Mouse (Mus musculus): Measurements from ENCODE around the gene Tsfm. TPM values are rescaled to one million over a fixed set of nuclear protein-coding genes. Genes with fewer than 3 reads are reported as not detected.
"Not testable (repeated sequence)": the region's sequence is repeated elsewhere in the genome, so short reads cannot be mapped to it uniquely, and the experiment has no call there.

The Tsfm gene
- polyA plus RNA-seq, 1 experiment from 2014 or later = 78.7 TPM

DNA sequence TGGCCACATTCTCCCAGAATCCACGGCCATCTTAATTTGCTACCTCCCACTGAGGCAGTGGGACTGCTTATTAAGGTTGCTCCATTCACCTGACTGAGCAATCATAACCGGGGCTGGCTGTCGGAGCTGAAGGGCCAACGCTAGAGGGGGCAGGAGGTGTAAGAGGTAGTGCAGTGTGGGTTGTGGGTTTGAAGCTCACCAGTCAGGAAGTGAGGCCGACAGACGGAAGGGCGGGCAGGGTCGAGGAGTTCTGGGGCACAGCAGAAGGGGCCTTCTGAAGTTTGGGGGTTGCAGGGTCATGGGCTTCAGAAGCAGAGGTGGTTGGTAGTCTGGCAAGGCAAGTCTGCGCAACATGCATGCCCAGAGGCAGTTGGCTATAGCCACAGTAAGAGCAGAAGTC, 44.4 kb upstream of the Tsfm start, which contains the start of gene Agap2:
Gene Agap2 (plus strand): TSS at position 205 of the 400 bp plus-strand sequence.
- WGBS = 69% methylated on average over 9 of the region's 9 CpGs
- Histone ChIP-seq H3K36me3 (ENCODE audit: control insufficient read depth, insufficient read depth, low read length) (no peaks in the 10 kb centered on the region), H3K27ac (ENCODE audit: low read depth, low read length) (no peak within 1 kb of the TSS), H3K4me2 (replicated peaks; ENCODE audit: low read depth, low read length) (no peak within 1 kb of the TSS), H3K4me1 (replicated peaks; ENCODE audit: control insufficient read depth, insufficient read depth, low read length) (peaks cover 10% of the 10 kb centered on the region; the same call in 1 of the 2 replicates), H3K9me3 (ENCODE audit: control insufficient read depth, low read length) (no peaks in the 10 kb centered on the region), H3K27me3 (ENCODE audit: control insufficient read depth, insufficient read depth, low read length) (peaks cover 20% of the 10 kb centered on the region), H3K4me3 (ENCODE audit: low read depth, low read length) (no peak within 1 kb of the TSS), H3K9ac (ENCODE audit: low read depth, low read length) (no peak within 1 kb of the TSS)
- no peak for ATAC-seq (ENCODE audit: low FRiP score)
- no peak for DNase-seq (ENCODE audit: low spot score)

DNA sequence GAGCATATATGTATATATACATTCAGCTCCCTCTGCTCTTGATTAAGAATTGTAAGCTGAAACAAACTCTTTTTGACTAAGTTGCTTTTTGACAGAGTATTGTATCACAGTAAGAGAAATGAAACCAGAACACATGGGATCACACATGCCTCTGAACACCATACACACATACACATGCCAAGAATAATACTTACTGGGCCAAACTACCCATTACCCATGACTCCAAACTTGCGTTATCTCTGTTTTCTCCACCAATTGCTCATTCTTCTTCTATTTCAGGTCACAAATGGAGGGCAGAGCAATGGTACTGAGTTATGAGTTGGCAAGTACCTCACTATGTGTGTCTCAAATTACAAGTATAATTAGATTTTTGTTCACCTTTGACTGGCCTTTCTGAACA, 43.3 kb upstream of the Tsfm start:
- peaks cover 9% of the 10 kb centered on the region for H3K27me3 ChIP-seq (ENCODE audit: control insufficient read depth, insufficient read depth, low read length)
- no peak overlapping the region for H3K27ac ChIP-seq (ENCODE audit: low read depth, low read length)
- peaks cover 3% of the 10 kb centered on the region; the same call in 1 of the 2 replicates for H3K4me1 ChIP-seq (replicated peaks; ENCODE audit: control insufficient read depth, insufficient read depth, low read length)
- 95% methylated on average over 1 of the region's 1 CpGs for WGBS
- H3K4me3 ChIP-seq (ENCODE audit: low read depth, low read length) = no peak overlapping the region
- DNase-seq (ENCODE audit: low spot score) = no peak
- no peak for ATAC-seq (ENCODE audit: low FRiP score)
- H3K9me3 ChIP-seq (ENCODE audit: control insufficient read depth, low read length) = no peaks in the 10 kb centered on the region
- H3K36me3 ChIP-seq (ENCODE audit: control insufficient read depth, insufficient read depth, low read length) = no peaks in the 10 kb centered on the region
- H3K4me2 ChIP-seq (replicated peaks; ENCODE audit: low read depth, low read length) = no peak overlapping the region
- no peak overlapping the region for H3K9ac ChIP-seq (ENCODE audit: low read depth, low read length)

DNA sequence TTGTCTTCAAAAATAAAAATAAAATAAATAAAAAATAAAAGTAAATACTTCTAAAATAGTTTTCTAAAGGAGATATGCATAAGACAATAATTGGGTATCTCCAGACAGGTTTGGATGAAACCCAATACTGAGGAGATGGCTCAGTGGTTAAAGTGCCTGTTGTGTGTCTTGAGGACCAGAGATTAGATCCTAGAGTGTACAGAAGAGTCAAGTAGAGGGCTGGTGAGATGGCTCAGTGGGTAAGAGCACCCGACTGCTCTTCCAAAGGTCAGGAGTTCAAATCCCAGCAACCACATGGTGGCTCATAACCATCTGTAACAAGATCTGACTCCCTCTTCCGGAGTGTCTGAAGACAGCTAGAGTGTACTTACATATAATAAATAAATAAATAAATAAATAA, 42.3 kb upstream of the Tsfm start:
- not testable (repeated sequence) for H3K9me3 ChIP-seq (ENCODE audit: control insufficient read depth, low read length); H3K4me1 ChIP-seq (replicated peaks; ENCODE audit: control insufficient read depth, insufficient read depth, low read length); H3K4me2 ChIP-seq (replicated peaks; ENCODE audit: low read depth, low read length); H3K9ac ChIP-seq (ENCODE audit: low read depth, low read length); H3K27ac ChIP-seq (ENCODE audit: low read depth, low read length); DNase-seq (ENCODE audit: low spot score); H3K36me3 ChIP-seq (ENCODE audit: control insufficient read depth, insufficient read depth, low read length); H3K27me3 ChIP-seq (ENCODE audit: control insufficient read depth, insufficient read depth, low read length); H3K4me3 ChIP-seq (ENCODE audit: low read depth, low read length); ATAC-seq (ENCODE audit: low FRiP score)
- 75% methylated on average over 2 of the region's 2 CpGs for WGBS

DNA sequence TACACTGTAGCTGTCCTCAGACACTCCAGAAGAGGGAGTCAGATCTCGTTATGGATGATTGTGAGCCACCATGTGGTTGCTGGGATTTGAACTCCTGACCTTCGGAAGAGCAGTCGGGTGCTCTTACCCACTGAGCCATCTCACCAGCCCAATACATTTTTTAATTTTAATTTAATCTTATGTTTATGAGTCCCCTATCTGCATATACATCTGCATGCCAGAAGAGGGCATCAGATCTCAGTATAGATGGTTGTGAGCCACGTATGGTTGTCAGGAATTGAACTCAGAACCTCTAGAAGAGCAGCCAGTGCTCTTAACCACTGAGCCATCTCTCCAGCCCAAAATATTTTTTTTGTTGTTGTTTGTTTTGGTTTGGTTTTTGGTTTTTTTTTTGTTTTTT, 41.6 kb upstream of the Tsfm start:
- not testable (repeated sequence) for H3K27me3 ChIP-seq (ENCODE audit: control insufficient read depth, insufficient read depth, low read length); H3K27ac ChIP-seq (ENCODE audit: low read depth, low read length); DNase-seq (ENCODE audit: low spot score); H3K4me1 ChIP-seq (replicated peaks; ENCODE audit: control insufficient read depth, insufficient read depth, low read length); H3K9me3 ChIP-seq (ENCODE audit: control insufficient read depth, low read length); H3K36me3 ChIP-seq (ENCODE audit: control insufficient read depth, insufficient read depth, low read length); H3K9ac ChIP-seq (ENCODE audit: low read depth, low read length); H3K4me2 ChIP-seq (replicated peaks; ENCODE audit: low read depth, low read length); H3K4me3 ChIP-seq (ENCODE audit: low read depth, low read length); ATAC-seq (ENCODE audit: low FRiP score)
- 83% methylated on average over 4 of the region's 4 CpGs for WGBS

DNA sequence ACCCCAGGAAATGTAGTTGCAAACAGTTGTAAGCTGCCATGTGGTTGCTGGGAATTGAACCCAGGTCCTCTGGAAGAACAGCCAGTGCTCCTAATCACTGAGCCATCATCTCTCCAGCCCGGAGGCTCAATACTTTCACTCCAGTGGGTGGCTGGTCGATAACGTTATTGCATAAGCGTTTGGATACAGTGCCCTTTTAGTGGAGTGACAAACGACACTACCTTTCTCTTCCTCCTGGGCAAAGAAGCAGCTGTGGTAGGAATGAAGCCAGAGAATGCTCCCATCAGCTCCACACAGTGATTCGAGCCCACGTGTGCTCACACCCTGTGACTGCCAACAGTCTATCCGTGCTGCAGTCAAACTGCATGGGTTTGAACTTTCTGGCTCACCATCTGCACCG, 40.6 kb upstream of the Tsfm start:
- peak overlapping the region; percentile 53 for H3K4me3 ChIP-seq (ENCODE audit: low read depth, low read length)
- DNase-seq (ENCODE audit: low spot score) (no peak), ATAC-seq (ENCODE audit: low FRiP score) (no peak)
- peak overlapping the region; percentile 74; the same call in 1 of the 2 replicates for H3K9ac ChIP-seq (ENCODE audit: low read depth, low read length)
- no peaks in the 10 kb centered on the region for H3K27me3 ChIP-seq (ENCODE audit: control insufficient read depth, insufficient read depth, low read length)
- peak overlapping the region; percentile 86 for H3K4me2 ChIP-seq (replicated peaks; ENCODE audit: low read depth, low read length)
- no peaks in the 10 kb centered on the region; the same call in 1 of the 2 replicates for H3K4me1 ChIP-seq (replicated peaks; ENCODE audit: control insufficient read depth, insufficient read depth, low read length)
- no peaks in the 10 kb centered on the region for H3K9me3 ChIP-seq (ENCODE audit: control insufficient read depth, low read length)
- peaks cover 10% of the 10 kb centered on the region for H3K36me3 ChIP-seq (ENCODE audit: control insufficient read depth, insufficient read depth, low read length)
- H3K27ac ChIP-seq (ENCODE audit: low read depth, low read length) = no peak overlapping the region
- 82% methylated on average over 9 of the region's 9 CpGs for WGBS

DNA sequence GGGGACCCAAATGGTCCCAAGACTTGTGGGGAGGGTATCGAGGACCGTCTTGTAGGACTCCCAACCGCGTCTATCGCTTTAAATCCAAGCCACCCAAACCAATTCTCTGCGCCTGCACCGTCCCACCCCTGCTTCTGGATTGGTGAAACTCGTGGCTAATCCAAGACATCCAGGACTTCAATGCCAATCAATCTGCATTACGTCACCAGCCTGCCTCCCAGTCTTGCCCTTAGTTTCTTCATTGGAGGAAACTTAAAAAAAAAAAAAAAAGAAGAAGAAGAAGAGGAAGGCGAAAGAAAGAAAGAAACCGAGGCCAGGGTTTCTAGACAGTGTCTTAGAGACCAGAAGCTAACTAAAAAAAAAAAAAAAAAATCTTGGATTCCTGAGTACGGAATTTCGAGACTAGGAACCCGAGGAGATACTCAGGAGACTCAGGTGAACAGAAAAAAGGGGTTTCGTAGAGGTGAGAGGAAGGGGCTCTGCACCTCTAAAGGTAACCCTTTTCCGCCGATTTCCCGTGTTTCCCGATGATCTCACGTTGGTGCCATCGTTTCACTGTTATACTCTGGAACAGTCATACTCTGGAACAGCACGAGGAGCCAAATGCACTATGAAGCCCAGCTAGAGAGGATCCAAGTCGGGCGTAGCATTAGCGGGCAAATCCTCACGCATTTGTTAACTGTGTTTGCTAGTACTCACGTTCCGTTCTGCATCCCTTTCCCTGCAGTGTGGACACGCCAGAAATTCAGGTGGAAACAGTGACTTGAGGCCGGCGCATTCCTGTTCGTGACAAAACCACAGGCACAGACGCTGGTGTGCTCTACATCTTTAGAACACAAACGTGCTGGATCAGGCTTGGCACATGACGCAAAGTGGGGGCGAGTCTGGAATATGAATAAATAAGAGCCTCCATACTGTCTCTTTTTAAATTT, 39.8 kb upstream of the Tsfm start, which contains the start of gene Tspan31:
Gene Tspan31 (minus strand): TSS at position 75 of the 932 bp plus-strand sequence.
- peaks cover 15% of the 10 kb centered on the region for H3K36me3 ChIP-seq (ENCODE audit: control insufficient read depth, insufficient read depth, low read length)
- H3K27me3 ChIP-seq (ENCODE audit: control insufficient read depth, insufficient read depth, low read length) = no peaks in the 10 kb centered on the region
- no peaks in the 10 kb centered on the region; the same call in 1 of the 2 replicates for H3K4me1 ChIP-seq (replicated peaks; ENCODE audit: control insufficient read depth, insufficient read depth, low read length)
- WGBS = 3% methylated on average over 36 of the region's 36 CpGs
- ATAC-seq (ENCODE audit: low FRiP score) = peak; percentile 91
- H3K4me3 ChIP-seq (ENCODE audit: low read depth, low read length) = peak within 1 kb of the TSS; percentile 53
- H3K9me3 ChIP-seq (ENCODE audit: control insufficient read depth, low read length) = no peaks in the 10 kb centered on the region
- peak; percentile 90 for DNase-seq (ENCODE audit: low spot score)
- H3K4me2 ChIP-seq (replicated peaks; ENCODE audit: low read depth, low read length) = peak within 1 kb of the TSS; percentile 91
- H3K27ac ChIP-seq (ENCODE audit: low read depth, low read length) = peak within 1 kb of the TSS; percentile 79
- peak within 1 kb of the TSS; percentile 74 for H3K9ac ChIP-seq (ENCODE audit: low read depth, low read length)

DNA sequence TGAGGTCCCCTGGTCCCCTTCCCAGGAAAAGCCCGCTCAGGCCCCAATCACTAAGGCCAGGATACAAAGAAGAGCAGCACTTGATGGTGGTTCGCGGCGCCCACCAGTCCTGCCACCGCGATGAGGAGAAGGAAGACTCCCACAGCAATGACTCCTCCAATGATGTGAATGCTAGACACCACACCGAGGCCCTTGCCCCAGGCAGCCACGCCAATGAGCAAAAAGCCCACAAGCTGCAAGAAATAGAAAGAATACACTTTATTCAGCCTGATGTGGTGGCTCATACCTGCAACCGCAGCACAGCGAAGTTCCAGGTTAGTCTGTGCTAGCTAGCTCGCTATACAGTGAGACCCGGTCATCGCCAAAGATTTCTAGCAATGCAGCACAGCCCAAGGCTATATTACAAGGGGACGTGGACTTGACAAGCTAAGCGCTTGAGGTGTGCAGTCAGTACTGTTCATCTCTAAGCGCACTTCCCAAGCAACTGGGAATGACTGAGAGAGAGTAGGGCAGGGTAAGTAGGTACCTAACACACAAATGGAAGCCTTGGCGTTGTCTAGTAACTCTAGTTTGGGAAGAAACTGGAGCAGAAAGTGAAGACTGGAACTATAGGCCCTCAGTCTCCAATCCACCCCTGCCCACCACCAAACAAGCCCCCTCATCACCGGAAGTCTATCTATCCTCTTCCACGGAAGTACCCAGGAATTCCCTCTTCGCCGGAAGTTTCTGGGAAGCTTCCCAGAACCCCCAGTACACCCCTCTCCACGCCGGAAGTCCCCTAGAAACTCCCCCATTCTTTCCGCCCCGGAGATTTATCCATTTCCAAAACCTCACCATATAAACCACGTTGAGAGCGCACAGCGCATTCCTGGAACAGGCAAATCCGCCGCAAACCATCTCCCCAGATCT, 38.9 kb upstream of the Tsfm start:
- Histone ChIP-seq H3K4me1 (replicated peaks; ENCODE audit: control insufficient read depth, insufficient read depth, low read length) (peaks cover 4% of the 10 kb centered on the region; the same call in 1 of the 2 replicates), H3K9ac (ENCODE audit: low read depth, low read length) (peak overlapping the region; percentile 52), H3K27me3 (ENCODE audit: control insufficient read depth, insufficient read depth, low read length) (no peaks in the 10 kb centered on the region), H3K36me3 (ENCODE audit: control insufficient read depth, insufficient read depth, low read length) (peaks cover 22% of the 10 kb centered on the region), H3K4me2 (replicated peaks; ENCODE audit: low read depth, low read length) (peak overlapping the region; percentile 91), H3K27ac (ENCODE audit: low read depth, low read length) (peak overlapping the region; percentile 79), H3K9me3 (ENCODE audit: control insufficient read depth, low read length) (no peaks in the 10 kb centered on the region), H3K4me3 (ENCODE audit: low read depth, low read length) (peak overlapping the region; percentile 53)
- WGBS = 6% methylated on average over 30 of the region's 30 CpGs
- DNase-seq (ENCODE audit: low spot score) = no peak
- ATAC-seq (ENCODE audit: low FRiP score) = peak; percentile 82

DNA sequence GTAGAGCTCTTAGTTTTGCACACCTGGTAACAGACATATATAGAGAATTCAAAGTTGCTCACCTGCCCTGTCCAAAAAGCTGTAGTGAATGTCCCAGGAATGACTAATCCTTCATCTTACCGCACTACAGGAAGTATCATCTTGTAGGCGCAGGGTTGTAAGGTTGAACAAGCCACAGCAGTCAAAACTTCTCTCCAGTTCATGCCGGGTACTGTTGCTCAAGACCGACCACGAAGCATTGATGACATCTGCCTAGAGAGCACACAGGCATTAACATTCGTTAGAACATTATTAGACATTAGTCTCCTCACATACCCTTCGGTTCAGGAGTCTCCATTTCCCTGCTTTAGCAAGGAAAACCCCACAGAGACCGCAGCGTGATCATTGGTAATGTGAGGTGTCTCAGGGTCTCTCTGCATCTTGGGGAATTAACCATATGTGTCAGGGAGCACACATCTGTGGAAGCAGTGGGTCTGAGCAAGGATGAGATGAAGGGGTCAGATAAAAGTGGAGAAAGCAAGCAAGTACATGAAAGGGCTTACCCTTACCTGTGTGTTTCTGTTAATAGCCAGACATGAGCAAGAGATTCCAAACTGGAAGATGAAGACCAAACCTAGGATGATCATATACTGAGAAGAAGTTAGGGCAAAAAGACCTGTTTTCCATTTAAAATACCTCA, 37.9 kb upstream of the Tsfm start:
- H3K4me2 ChIP-seq (replicated peaks; ENCODE audit: low read depth, low read length) = peak overlapping the region; percentile 91
- no peaks in the 10 kb centered on the region for H3K27me3 ChIP-seq (ENCODE audit: control insufficient read depth, insufficient read depth, low read length)
- 83% methylated on average over 9 of the region's 9 CpGs for WGBS
- DNase-seq (ENCODE audit: low spot score) (no peak), ATAC-seq (ENCODE audit: low FRiP score) (no peak)
- H3K36me3 ChIP-seq (ENCODE audit: control insufficient read depth, insufficient read depth, low read length) = peaks cover 22% of the 10 kb centered on the region
- H3K9me3 ChIP-seq (ENCODE audit: control insufficient read depth, low read length) = no peaks in the 10 kb centered on the region
- H3K4me3 ChIP-seq (ENCODE audit: low read depth, low read length) = peak overlapping the region; percentile 53
- no peak overlapping the region for H3K27ac ChIP-seq (ENCODE audit: low read depth, low read length)
- H3K4me1 ChIP-seq (replicated peaks; ENCODE audit: control insufficient read depth, insufficient read depth, low read length) = peaks cover 4% of the 10 kb centered on the region; the same call in 1 of the 2 replicates
- H3K9ac ChIP-seq (ENCODE audit: low read depth, low read length) = no peak overlapping the region; the same call in 1 of the 2 replicates

Measured in hindbrain, embryonic 11.5 days (tissue).